Mouse (Mus musculus) lung, embryonic 16.5 days (tissue): ENCODE data around the gene 4931406P16Rik. TPM values are rescaled to one million over a fixed set of nuclear protein-coding genes. Genes with fewer than 3 reads are reported as not detected.

Experiments
- ATAC-seq: fragments of 200-750 bp; cut with Nextera tagmentation; 2 replicates; pipeline ENCODE4 v1.8.0; 2017; ENCODE audit warnings: low read depth, mild to moderate bottlenecking, moderate library complexity
- H3K27ac ChIP-seq: fragments of 300-500 bp; sonication (generic); 2 replicates; pipeline ENCODE4 v1.5.1; 2014; ENCODE audit warnings: mild to moderate bottlenecking, control low read depth, low read length
- H3K27me3 ChIP-seq: fragments of 300-500 bp; sonication (generic); 2 replicates; pipeline ENCODE4 v1.6.1; 2014; ENCODE audit warnings: low read depth, low read length, mixed read lengths; ENCODE audit not compliant: control insufficient read depth, insufficient read depth
- H3K36me3 ChIP-seq: fragments of 300-500 bp; sonication (generic); 2 replicates; pipeline ENCODE4 v1.6.1; 2014; ENCODE audit warnings: low read length; ENCODE audit not compliant: control insufficient read depth, insufficient read depth
- H3K4me1 ChIP-seq: fragments of 300-500 bp; sonication (generic); replicated peaks from 2 replicates; pipeline ENCODE4 v1.6.1; 2014; ENCODE audit warnings: low read length, mixed read lengths; ENCODE audit not compliant: control insufficient read depth, insufficient read depth
- H3K4me2 ChIP-seq: fragments of 300-500 bp; sonication (generic); 2 replicates; pipeline ENCODE4 v1.6.1; 2014; ENCODE audit warnings: low read depth, low read length, control low read depth
- H3K4me3 ChIP-seq: fragments of 300-500 bp; sonication (generic); 2 replicates; pipeline ENCODE4 v1.5.1; 2014; ENCODE audit warnings: mild to moderate bottlenecking, low read length, control low read depth
- H3K9ac ChIP-seq: fragments of 300-500 bp; sonication (generic); 2 replicates; pipeline ENCODE4 v1.6.1; 2014; ENCODE audit warnings: low read length, control low read depth
- H3K9me3 ChIP-seq: fragments of 300-500 bp; sonication (generic); 2 replicates; pipeline ENCODE4 v1.6.1; 2016; ENCODE audit warnings: low read length; ENCODE audit not compliant: control insufficient read depth
- WGBS: fragments of 180-500 bp; shearing (Covaris S2); extraction: QIAGEN DNeasy Blood & Tissue Kit; methylation state at CpG from one replicate; pipeline ENCODE4 v1.1.7; 2014; 5-methylcytosine and 5-hydroxymethylcytosine counted together
- polyA plus RNA-seq: library from polyadenylated mRNA; unstranded; fragments of >200 nt; fragmentation: Nextera tagmentation; extraction: Ambion mirVana; gene quantifications from 2 replicates; pipeline ENCODE4 v1.2.1, GENCODE M21; 2015

4931406P16Rik gene
- polyA plus RNA-seq, 1 experiment from 2014 or later, result 63.8 TPM

DNA sequence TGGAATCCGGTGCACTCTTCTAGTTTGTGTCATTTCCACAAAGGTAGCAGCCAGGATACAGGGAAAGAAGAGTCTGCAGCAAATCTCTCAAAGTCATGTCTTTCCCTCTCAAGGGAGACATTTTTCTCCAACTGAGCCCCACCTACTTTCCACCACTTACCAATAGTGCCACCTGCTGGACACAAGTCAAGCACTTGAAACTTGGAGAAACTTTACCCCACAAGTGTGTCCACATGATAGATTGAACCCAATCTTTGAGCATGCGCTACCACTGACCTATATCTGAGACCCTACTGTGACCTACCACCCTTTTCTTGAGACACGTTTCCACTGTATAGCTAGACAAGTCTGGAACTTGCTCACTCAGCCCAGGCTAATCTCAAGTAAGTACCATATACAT lies 115.0 kb downstream of the 4931406P16Rik start:
- Histone ChIP-seq H3K27ac (no peak overlapping the region), H3K4me2 (no peak overlapping the region), H3K27me3 (no peaks in the 10 kb centered on the region), H3K4me1 (peaks cover 5% of the 10 kb centered on the region), H3K36me3 (peaks cover 22% of the 10 kb centered on the region), H3K9ac (no peak overlapping the region), H3K9me3 (no peaks in the 10 kb centered on the region), H3K4me3 (no peak overlapping the region)
- ATAC-seq, result no peak
- 40% methylated on average over 3 of the region's 3 CpGs for WGBS

DNA sequence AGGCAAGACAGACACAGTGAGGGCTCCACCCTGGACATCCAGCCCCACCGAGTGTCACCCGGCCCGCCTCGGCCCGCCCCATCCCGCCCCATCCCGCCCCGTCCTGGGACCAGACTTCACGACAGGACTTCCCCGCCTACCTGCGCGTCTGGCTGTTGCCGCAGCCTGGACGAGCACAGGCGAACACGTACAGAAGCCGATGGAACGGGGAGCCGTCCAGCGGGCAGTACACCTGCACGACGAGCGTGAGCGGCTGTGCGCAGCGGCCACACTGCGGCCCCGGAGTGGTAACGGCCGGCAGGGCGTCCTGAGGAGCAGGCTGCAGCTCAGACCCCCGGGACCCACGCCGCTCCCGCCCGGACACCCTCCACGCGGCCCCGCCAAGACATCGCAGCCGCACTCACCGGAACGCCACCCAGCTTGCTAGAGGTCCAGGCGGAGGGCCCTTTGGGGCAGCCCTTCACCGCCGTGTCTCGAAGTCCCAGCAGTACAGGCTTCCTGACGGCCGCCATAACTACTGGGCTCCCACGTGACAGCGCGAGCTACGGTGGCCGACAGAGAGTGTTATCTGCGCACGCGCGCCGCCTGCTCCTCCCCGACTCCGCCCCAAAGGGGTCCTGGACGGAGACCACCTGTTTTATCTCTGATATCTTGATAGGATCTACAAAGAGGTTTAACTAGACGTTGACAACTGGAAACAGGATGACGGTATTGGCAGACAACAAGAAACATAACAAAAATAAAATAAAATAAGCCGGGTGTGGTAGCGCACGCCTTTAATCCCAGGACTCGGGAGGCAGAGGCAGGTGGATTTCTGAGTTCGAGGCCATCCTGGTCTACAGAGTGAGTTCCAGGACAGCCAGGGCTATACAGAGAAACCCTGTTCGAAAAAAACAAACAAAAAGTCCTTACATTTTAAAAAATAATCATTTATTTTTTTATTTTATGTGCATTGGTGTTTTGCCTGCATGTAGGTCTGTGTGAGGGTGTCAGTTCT lies 116.9 kb downstream of the 4931406P16Rik start, which contains the start of gene Pdcd2l:
TSS of gene Pdcd2l (minus strand) at position 530 of the 997 bp plus-strand sequence.
- peaks cover 7% of the 10 kb centered on the region for H3K36me3 ChIP-seq
- H3K9ac ChIP-seq, result peak within 1 kb of the TSS; percentile 99
- WGBS, result 2% methylated on average over 65 of the region's 70 CpGs
- no peaks in the 10 kb centered on the region for H3K27me3 ChIP-seq
- peaks cover 5% of the 10 kb centered on the region for H3K4me1 ChIP-seq
- H3K4me3 ChIP-seq, result peak within 1 kb of the TSS; percentile 98
- ATAC-seq, result peak; percentile 96
- peak within 1 kb of the TSS; percentile 71 for H3K4me2 ChIP-seq
- H3K27ac ChIP-seq, result peak within 1 kb of the TSS; percentile 72
- no peaks in the 10 kb centered on the region for H3K9me3 ChIP-seq

DNA sequence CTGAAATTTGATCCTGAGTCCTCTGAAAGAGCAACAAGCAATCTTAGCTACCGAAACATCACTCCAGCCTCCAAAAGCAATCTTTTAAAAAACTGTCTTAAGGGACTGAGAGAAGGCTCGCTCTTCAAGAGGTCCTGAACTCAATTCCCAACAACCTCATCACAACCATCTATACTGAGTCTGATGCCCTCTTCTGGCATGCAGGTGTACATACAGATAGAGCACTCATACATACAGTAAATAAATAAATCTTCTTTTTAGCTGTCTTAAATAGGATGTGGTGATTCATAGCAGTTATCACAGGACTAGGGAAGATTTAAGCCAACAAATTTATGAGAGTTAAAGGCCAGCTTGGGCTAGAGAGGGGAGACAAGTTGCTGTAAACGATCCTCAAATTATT lies 117.7 kb downstream of the 4931406P16Rik start:
- WGBS, result 41% methylated on average over 3 of the region's 3 CpGs
- no peak overlapping the region for H3K27ac ChIP-seq

DNA sequence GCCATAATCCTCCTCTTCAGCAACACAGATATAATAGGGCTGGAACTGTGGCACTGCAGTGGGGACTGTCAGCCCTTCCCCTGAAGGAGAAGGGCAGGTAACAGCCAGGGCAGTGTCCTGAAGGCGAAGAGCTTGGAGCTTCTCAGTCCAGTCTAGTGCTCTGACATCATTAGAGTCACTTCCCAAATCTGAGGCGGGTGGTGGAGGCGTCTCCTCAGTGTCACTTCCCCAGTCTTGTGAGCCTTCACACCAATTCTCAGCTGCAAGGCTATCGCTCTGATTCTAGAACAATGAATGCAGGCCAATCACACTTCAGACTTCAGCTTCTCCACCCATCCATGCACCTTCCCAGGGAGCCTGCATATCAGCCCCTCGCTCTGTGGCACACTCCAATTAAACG lies 120.5 kb downstream of the 4931406P16Rik start:
- H3K36me3 ChIP-seq, result peaks cover 16% of the 10 kb centered on the region
- WGBS, result 87% methylated on average over 6 of the region's 6 CpGs

More for the DNA sequence above, 117.7 kb downstream of the 4931406P16Rik start:
- peak overlapping the region; percentile 99 for H3K9ac ChIP-seq
- no peaks in the 10 kb centered on the region for H3K27me3 ChIP-seq
- no peaks in the 10 kb centered on the region for H3K9me3 ChIP-seq
- H3K4me3 ChIP-seq, result peak overlapping the region; percentile 98
- ATAC-seq, result no peak
- H3K4me1 ChIP-seq, result peaks cover 5% of the 10 kb centered on the region
- H3K36me3 ChIP-seq, result peaks cover under 1% of the 10 kb centered on the region
- H3K4me2 ChIP-seq, result peak overlapping the region; percentile 71

DNA sequence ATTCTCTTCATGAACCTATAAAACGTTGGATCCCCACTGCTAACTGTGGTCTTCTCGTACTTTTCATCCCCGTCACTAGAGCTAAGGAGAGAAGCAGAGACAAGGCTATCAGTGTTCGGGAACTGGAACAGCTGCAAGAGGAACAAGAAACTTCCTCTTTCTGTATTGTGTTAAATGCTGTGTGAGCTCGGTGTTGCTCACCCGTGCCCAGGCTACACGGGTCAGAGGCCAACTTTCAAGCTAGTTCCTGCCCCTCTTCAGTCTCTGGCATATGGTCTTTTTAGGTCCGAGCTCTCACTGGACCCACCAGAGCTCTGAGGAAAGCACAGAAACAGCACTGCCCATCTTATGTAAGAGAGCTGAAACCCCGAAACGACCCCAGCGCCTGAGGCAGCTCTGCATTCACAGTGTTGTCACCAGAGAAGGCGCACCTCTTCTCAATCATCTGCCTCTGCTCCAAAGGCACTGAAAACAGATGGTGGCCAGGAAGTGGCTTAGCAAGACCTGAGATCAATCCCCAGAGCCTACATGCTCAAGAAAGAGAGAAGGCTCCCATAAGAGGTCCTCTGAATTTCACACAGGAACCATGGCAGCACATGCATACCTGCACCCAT lies 123.9 kb downstream of the 4931406P16Rik start:
- ATAC-seq, result no peak
- WGBS, result 88% methylated on average over 12 of the region's 12 CpGs
- no peak overlapping the region for H3K4me3 ChIP-seq

More for the DNA sequence above, 120.5 kb downstream of the 4931406P16Rik start:
- Histone ChIP-seq H3K4me3 (no peak overlapping the region), H3K27me3 (no peaks in the 10 kb centered on the region), H3K9ac (no peak overlapping the region), H3K4me2 (no peak overlapping the region), H3K27ac (no peak overlapping the region), H3K4me1 (peaks cover 5% of the 10 kb centered on the region), H3K9me3 (no peaks in the 10 kb centered on the region)
- no peak for ATAC-seq

More for the DNA sequence above, 123.9 kb downstream of the 4931406P16Rik start:
- H3K27me3 ChIP-seq, result no peaks in the 10 kb centered on the region
- no peaks in the 10 kb centered on the region for H3K9me3 ChIP-seq
- no peaks in the 10 kb centered on the region for H3K4me1 ChIP-seq
- H3K27ac ChIP-seq, result no peak overlapping the region
- H3K4me2 ChIP-seq, result no peak overlapping the region
- no peak overlapping the region for H3K9ac ChIP-seq
- H3K36me3 ChIP-seq, result peaks cover 23% of the 10 kb centered on the region

Other genes with a start within 250 kb of the 4931406P16Rik start
- gene Scgb1b30, start 218.1 kb downstream of the 4931406P16Rik start, polyA plus RNA-seq, result not detected in 2 replicates
- gene Wtip, start 180.3 kb downstream of the 4931406P16Rik start, polyA plus RNA-seq, result 6.5 and 7.2 TPM in 2 replicates
- gene Uba2, start 144.0 kb downstream of the 4931406P16Rik start, polyA plus RNA-seq, result 192 and 203 TPM in 2 replicates
- 56.2 and 57.2 TPM in 2 replicates for gene Pdcd2l, start 116.9 kb downstream of the 4931406P16Rik start, polyA plus RNA-seq
- gene Gpi1, start 83.2 kb downstream of the 4931406P16Rik start, polyA plus RNA-seq, result 252 and 256 TPM in 2 replicates
- not detected in 2 replicates for gene Gm6096, start 62.5 kb downstream of the 4931406P16Rik start, polyA plus RNA-seq
- gene Lsm14a, start 79.8 kb upstream of the 4931406P16Rik start, polyA plus RNA-seq, result 88.7 and 92.0 TPM in 2 replicates